Mouse (Mus musculus) A20 (cell line): ENCODE measurements around the gene Slc22a28.
"Not testable (repeated sequence)": the region's sequence is repeated elsewhere in the genome, so short reads cannot be mapped to it uniquely, and the experiment has no call there.

Source experiments
- DNase-seq: peaks from one replicate; pipeline ENCODE4 v3.0.0-alpha.2; 2011; ENCODE audit warnings: low read depth, low spot score

Slc22a28 gene

DNA sequence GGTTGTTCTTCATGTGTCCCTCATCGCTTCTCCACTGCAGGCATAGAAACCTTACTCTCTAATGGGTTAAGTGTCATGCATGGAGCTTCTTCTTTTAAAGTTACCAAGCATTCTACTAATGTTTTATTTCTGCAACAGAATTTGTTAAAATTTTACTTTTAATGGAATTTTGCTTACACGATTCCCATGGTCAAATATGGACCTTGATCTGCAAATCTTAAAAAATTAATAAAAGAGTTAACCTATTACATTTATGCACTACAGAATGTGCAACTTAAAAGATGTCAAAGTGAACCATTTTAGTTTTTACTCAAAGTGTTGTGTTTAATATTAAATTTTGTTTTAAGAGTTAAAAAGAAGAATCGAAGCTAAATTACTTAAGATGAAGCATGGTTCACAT, at the start of gene Slc22a28:
TSS of gene Slc22a28 (minus strand) at position 102 of the 400 bp plus-strand sequence.
- not testable (repeated sequence) for DNase-seq

DNA sequence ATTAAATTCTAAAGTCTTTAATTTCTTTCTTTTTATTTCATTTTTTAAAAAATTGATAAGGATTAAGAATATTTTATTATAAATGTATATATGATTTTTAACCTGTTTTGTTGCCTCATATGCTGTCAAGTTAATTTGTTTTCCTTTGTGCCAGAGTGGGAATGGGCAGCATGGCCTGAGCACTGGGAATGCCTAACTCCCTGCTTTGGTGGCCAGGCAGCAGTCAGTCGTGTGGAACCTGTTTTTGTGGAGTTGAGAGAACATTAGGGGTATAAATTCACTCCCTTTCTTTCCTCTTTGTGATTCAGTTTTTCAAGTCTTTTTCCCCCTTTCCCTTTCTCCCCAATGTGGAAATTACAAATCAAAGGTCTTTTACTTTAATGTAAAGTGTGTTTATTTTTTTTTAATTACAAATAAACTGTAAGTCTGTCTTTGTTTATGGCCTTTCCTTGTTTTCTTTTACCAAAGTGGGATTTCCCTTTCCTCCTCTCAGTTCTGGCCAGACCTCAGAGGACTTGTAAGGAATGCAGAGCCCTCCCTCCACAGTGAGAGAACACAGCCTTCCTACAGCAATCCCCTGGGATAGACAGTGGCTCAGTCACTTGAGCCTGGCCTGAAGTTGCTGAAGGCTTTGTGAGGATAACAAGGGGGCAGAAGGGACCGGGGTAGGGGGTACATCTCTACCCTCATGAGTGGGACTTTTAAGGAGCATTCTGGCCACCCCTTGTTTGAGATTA, 17.2 kb upstream of the Slc22a28 start:
- no peak for DNase-seq

DNA sequence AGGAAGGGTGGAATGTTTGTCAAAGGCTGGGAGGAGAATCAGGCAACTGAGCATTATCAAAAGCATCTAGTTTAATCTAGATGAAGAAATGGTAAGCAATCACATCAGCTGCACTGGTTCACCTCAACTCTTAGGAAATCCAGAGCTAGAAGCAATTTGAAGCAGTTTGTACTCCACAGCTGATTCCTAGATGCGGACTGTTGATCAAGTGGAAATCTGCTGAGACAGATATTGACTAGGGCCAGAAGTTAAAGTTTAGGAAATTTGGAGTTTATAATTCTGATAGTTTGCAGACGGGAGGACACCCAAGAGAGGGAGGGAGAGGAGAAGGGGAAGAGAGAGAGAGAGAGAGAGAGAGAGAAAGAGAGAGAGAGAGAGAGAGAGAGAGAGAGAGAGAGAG, 10.9 kb upstream of the Slc22a28 start:
- not testable (repeated sequence) for DNase-seq

DNA sequence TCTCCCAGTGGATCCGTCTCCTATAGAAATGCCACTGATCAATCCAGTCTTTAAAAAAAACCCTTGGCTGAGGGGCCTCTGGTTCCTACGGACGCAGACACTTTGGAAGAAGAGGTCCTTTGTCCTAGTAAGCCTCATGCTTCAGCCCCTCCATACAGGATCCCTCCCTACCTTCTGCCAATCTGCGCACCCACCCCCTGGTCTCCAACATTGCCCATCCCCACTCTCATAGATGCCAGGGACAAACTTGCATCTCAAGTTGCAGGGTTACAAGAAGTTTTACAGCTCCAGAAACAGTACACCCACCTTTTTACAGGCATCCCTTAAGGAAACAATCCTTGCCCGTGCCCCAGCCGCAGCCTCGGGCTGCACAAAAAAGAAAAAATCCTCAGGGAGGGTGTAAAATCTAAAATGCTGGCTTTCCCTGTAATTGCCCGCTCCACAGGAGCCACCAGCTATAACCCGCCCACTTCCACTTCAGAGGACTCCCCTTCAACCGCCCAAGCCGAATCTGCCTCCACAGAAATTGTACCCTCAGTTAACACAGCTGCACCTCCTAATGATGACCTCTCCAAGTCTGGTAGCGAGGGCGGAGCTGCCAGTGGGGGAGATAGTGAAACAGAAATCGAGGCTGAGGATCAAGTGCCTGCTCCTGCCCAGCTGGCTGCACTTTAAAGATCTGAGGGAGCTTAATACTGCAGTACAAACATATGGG, 2.5 kb upstream of the Slc22a28 start:
- DNase-seq = not testable (repeated sequence)

DNA sequence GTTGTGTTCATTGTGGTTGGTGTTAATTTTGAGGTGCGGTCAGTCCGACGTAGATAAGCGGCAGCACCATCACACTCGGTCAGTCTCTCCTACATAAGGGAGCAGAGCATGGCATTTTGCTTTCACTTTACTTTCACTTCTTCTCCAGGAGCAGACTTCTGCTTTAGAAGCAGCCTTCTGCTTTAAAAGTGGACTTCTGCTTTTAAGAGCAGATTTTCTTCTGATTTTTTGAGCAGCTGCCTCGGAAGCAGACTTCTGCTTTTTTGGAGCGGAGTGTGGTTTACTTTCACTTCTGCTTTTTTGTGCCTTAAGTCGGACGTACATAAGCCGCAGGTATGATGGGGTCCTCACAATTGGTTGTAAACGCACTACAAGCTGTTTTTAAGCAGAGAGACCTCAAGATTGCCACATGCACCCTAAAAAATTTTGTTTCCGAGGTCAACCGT, 111.9 kb downstream of the Slc22a28 start:
- DNase-seq = peak; percentile 94

DNA sequence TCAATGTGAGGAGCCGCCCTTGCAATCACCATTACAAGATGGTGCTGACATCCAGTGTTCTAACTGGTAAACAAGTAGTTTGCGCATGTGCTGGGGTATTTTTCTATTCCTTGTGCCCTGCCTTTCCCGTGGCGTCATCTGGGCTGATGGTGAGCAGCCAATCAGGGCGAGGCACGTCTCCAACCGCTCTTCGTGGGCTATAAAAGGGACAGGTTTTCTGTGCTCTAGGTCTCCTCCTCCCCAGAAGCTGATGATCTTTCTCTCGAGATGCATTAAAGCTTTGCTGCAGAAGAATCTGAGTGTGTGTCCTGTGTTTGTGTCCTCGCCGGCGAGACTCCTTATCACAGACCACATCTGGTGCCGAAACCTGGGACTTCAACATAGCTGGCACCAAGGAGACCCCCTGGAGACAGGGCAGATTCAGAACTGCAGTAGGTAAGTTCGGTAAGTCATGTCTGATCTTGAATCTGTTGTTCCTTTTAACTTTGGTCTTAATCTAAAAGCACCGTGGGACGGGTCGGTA, 112.4 kb downstream of the Slc22a28 start:
- DNase-seq = not testable (repeated sequence)

DNA sequence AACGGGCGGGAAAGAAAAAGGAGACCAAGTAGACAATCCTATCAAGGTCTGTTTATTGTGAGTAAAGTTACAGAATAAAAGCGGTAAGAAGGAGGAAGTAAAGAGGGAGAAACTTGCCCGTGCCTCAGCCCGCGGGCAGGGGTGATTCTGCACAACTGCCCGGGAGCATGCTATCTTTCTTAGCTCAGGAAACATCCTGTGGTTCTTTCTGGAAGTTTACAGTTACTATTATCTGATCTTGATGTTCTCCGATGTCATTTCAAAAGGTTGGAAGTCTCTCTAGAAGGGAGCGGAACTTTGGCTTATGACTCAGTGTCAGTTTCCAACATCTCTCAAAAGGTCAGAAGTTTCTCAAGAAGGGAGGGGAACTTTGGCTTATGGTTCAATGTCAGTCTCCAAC, 113.2 kb downstream of the Slc22a28 start:
- DNase-seq = not testable (repeated sequence)
